Mouse (Mus musculus): ENCODE measurements around the gene Gm28042. TPM values are rescaled to one million over a fixed set of nuclear protein-coding genes. Genes with fewer than 3 reads are reported as not detected.

Gm28042 gene
- polyA plus RNA-seq, 1 experiment from 2014 or later, result 3.8 TPM

- WGBS, result 72% methylated on average over 14 of the region's 14 CpGs
- no peak overlapping the region for H3K4me2 ChIP-seq (ENCODE audit: low read depth)
- H3K9ac ChIP-seq (ENCODE audit: low read length), result no peak overlapping the region; the same call in 1 of the 2 replicates
These were observed 19.4 kb downstream of the Gm28042 start for GRCm38 (mm10) chr2:120046486-120047310.

DNA sequence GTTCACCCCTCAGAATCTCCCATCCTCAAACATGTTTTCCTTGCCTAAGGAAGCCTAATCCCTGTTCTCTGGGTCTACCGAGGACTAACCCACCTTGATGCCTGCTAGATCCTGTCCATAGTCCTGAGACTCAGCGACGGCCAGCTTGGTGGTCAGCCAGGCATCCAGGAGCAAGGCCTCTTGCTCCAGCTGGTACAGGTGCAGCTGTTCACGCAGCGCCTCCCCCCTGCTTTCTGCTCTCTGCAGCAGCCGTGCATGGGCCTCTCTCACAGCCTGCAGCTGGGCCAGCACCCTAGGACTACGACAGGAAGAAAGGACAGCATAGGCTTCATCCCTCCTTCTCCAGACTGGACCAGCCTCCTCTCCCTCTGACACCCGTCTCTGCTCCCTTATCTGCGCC lies 20.9 kb downstream of the Gm28042 start:
- H3K4me3 ChIP-seq (ENCODE audit: low read depth, low read length), result no peak overlapping the region
- WGBS, result 76% methylated on average over 9 of the region's 9 CpGs
- no peak for DNase-seq (ENCODE audit: low spot score)
- no peak overlapping the region for H3K9ac ChIP-seq (ENCODE audit: low read length)
- H3K9me3 ChIP-seq (ENCODE audit: control insufficient read depth, low read length), result no peaks in the 10 kb centered on the region
- H3K27me3 ChIP-seq (ENCODE audit: control insufficient read depth, insufficient read depth, low read length), result no peaks in the 10 kb centered on the region
- H3K4me2 ChIP-seq (ENCODE audit: low read depth), result no peak overlapping the region
- no peaks in the 10 kb centered on the region for H3K36me3 ChIP-seq (ENCODE audit: control insufficient read depth, insufficient read depth, low read length)
- H3K4me1 ChIP-seq (ENCODE audit: control insufficient read depth, insufficient read depth, low read length), result no peaks in the 10 kb centered on the region
- no peak for ATAC-seq (ENCODE audit: insufficient read depth, low FRiP score, low TSS enrichment)
- no peak overlapping the region for H3K27ac ChIP-seq (ENCODE audit: low read depth, low read length)

More at GRCm38 (mm10) chr2:120046486-120047310, 19.4 kb downstream of the Gm28042 start:
- Histone ChIP-seq H3K4me1 (ENCODE audit: control insufficient read depth, insufficient read depth, low read length) (no peaks in the 10 kb centered on the region), H3K9me3 (ENCODE audit: control insufficient read depth, low read length) (no peaks in the 10 kb centered on the region), H3K36me3 (ENCODE audit: control insufficient read depth, insufficient read depth, low read length) (no peaks in the 10 kb centered on the region; the same call in 1 of the 2 replicates), H3K27ac (ENCODE audit: low read depth, low read length) (no peak overlapping the region), H3K27me3 (ENCODE audit: control insufficient read depth, insufficient read depth, low read length) (no peaks in the 10 kb centered on the region), H3K4me3 (ENCODE audit: low read depth, low read length) (no peak overlapping the region)
- ATAC-seq (ENCODE audit: insufficient read depth, low FRiP score, low TSS enrichment) (no peak), DNase-seq (ENCODE audit: low spot score) (no peak)

- Histone ChIP-seq H3K9me3 (ENCODE audit: control insufficient read depth, low read length) (no peaks in the 10 kb centered on the region), H3K36me3 (ENCODE audit: control insufficient read depth, insufficient read depth, low read length) (no peaks in the 10 kb centered on the region), H3K4me3 (ENCODE audit: low read depth, low read length) (no peak overlapping the region), H3K4me1 (ENCODE audit: control insufficient read depth, insufficient read depth, low read length) (no peaks in the 10 kb centered on the region), H3K27me3 (ENCODE audit: control insufficient read depth, insufficient read depth, low read length) (no peaks in the 10 kb centered on the region), H3K4me2 (ENCODE audit: low read depth) (no peak overlapping the region), H3K27ac (ENCODE audit: low read depth, low read length) (no peak overlapping the region), H3K9ac (ENCODE audit: low read length) (no peak overlapping the region)
- DNase-seq (ENCODE audit: low spot score) (peak; percentile 26), ATAC-seq (ENCODE audit: insufficient read depth, low FRiP score, low TSS enrichment) (no peak)
- 64% methylated on average over 10 of the region's 10 CpGs for WGBS
These were observed 22.5 kb downstream of the Gm28042 start for GRCm38 (mm10) chr2:120049632-120050274.

DNA sequence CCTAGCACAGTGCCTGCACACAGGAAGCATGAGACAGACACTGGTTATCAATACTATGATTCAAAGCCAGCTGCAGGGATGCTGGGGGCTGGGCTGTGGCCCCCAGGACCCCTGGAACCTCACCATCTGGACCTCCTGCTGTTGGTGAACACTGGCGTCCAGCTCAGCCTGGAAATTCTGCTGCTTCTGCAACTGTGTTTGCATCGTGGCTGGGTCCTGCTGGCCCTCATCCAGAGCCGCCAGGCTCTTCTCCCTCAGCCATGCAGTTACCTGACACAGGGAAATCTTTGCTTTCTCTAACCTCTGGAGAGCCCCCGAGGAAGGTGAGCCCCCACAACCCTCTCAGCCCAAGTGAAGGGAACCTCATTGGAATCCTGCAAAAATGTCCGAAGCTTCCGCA lies 24.1 kb downstream of the Gm28042 start:
- no peaks in the 10 kb centered on the region for H3K36me3 ChIP-seq (ENCODE audit: control insufficient read depth, insufficient read depth, low read length)
- DNase-seq (ENCODE audit: low spot score), result no peak
- WGBS, result 64% methylated on average over 6 of the region's 6 CpGs
- H3K4me3 ChIP-seq (ENCODE audit: low read depth, low read length), result no peak overlapping the region
- no peak overlapping the region for H3K27ac ChIP-seq (ENCODE audit: low read depth, low read length)
- no peak overlapping the region for H3K9ac ChIP-seq (ENCODE audit: low read length)
- no peak for ATAC-seq (ENCODE audit: insufficient read depth, low FRiP score, low TSS enrichment)
- no peaks in the 10 kb centered on the region for H3K27me3 ChIP-seq (ENCODE audit: control insufficient read depth, insufficient read depth, low read length)
- no peak overlapping the region for H3K4me2 ChIP-seq (ENCODE audit: low read depth)
- H3K4me1 ChIP-seq (ENCODE audit: control insufficient read depth, insufficient read depth, low read length), result no peaks in the 10 kb centered on the region
- H3K9me3 ChIP-seq (ENCODE audit: control insufficient read depth, low read length), result no peaks in the 10 kb centered on the region

GRCm38 (mm10) chr2:120054771-120055552 lies 27.7 kb downstream of the Gm28042 start:
- WGBS, result 91% methylated on average over 12 of the region's 12 CpGs
- ATAC-seq (ENCODE audit: insufficient read depth, low FRiP score, low TSS enrichment), result no peak

DNA sequence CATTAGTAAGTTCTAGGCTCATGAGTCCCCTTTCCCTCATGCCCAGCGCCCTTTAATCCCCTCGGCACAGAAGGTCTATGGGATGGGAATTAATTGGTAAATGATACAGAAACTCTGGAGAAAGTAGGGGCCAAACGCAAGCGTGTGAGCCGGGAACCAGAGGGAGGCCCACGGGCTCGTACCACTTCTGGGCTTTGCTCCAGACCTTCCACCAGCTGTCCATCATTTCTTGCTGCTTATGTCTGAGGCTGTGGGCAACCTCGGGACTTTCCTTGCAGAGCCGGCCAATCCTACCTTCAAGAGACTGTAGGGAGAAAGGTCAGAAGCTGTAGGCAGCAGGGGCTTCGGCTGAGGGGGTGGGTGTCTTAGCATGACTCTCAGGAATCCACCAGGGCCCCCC lies 28.6 kb downstream of the Gm28042 start:
- 87% methylated on average over 10 of the region's 10 CpGs for WGBS

More at GRCm38 (mm10) chr2:120054771-120055552, 27.7 kb downstream of the Gm28042 start:
- Histone ChIP-seq H3K4me3 (ENCODE audit: low read depth, low read length) (no peak overlapping the region), H3K9me3 (ENCODE audit: control insufficient read depth, low read length) (no peaks in the 10 kb centered on the region), H3K9ac (ENCODE audit: low read length) (no peak overlapping the region), H3K36me3 (ENCODE audit: control insufficient read depth, insufficient read depth, low read length) (no peaks in the 10 kb centered on the region), H3K4me1 (ENCODE audit: control insufficient read depth, insufficient read depth, low read length) (no peaks in the 10 kb centered on the region), H3K27ac (ENCODE audit: low read depth, low read length) (no peak overlapping the region), H3K27me3 (ENCODE audit: control insufficient read depth, insufficient read depth, low read length) (no peaks in the 10 kb centered on the region), H3K4me2 (ENCODE audit: low read depth) (no peak overlapping the region)
- DNase-seq (ENCODE audit: low spot score), result no peak

DNA sequence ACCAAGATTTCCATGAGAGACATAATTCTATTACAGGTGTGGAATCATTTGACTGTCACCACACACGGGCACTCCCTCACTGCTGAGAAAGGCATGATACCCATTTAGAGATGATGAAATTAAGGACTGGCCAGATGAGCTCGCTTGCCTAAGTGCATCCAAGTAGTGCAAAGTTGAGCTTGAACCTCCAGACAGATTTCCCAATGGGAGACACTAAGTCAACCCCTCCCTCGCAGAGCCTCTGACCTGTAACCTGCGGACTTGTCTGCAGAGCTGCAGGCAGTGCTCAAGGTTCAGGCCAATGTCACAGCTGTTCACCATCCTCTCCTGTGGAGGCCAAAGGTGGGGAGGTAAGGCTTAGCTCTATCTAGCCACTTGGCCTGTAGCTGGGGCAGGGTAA lies 31.5 kb downstream of the Gm28042 start:
- DNase-seq (ENCODE audit: low spot score) (no peak), ATAC-seq (ENCODE audit: insufficient read depth, low FRiP score, low TSS enrichment) (no peak)
- H3K4me1 ChIP-seq (ENCODE audit: control insufficient read depth, insufficient read depth, low read length), result no peaks in the 10 kb centered on the region
- WGBS, result 87% methylated on average over 4 of the region's 4 CpGs
- no peak overlapping the region for H3K9ac ChIP-seq (ENCODE audit: low read length)
- H3K36me3 ChIP-seq (ENCODE audit: control insufficient read depth, insufficient read depth, low read length), result no peaks in the 10 kb centered on the region
- no peak overlapping the region for H3K4me3 ChIP-seq (ENCODE audit: low read depth, low read length)
- no peak overlapping the region for H3K4me2 ChIP-seq (ENCODE audit: low read depth)
- H3K27me3 ChIP-seq (ENCODE audit: control insufficient read depth, insufficient read depth, low read length), result no peaks in the 10 kb centered on the region
- no peaks in the 10 kb centered on the region for H3K9me3 ChIP-seq (ENCODE audit: control insufficient read depth, low read length)
- no peak overlapping the region for H3K27ac ChIP-seq (ENCODE audit: low read depth, low read length)

More for the DNA sequence above, 28.6 kb downstream of the Gm28042 start:
- Histone ChIP-seq H3K4me3 (ENCODE audit: low read depth, low read length) (no peak overlapping the region), H3K4me1 (ENCODE audit: control insufficient read depth, insufficient read depth, low read length) (no peaks in the 10 kb centered on the region), H3K4me2 (ENCODE audit: low read depth) (no peak overlapping the region), H3K36me3 (ENCODE audit: control insufficient read depth, insufficient read depth, low read length) (no peaks in the 10 kb centered on the region), H3K9me3 (ENCODE audit: control insufficient read depth, low read length) (no peaks in the 10 kb centered on the region), H3K9ac (ENCODE audit: low read length) (no peak overlapping the region), H3K27me3 (ENCODE audit: control insufficient read depth, insufficient read depth, low read length) (no peaks in the 10 kb centered on the region), H3K27ac (ENCODE audit: low read depth, low read length) (no peak overlapping the region)
- DNase-seq (ENCODE audit: low spot score), result no peak
- no peak for ATAC-seq (ENCODE audit: insufficient read depth, low FRiP score, low TSS enrichment)

DNA sequence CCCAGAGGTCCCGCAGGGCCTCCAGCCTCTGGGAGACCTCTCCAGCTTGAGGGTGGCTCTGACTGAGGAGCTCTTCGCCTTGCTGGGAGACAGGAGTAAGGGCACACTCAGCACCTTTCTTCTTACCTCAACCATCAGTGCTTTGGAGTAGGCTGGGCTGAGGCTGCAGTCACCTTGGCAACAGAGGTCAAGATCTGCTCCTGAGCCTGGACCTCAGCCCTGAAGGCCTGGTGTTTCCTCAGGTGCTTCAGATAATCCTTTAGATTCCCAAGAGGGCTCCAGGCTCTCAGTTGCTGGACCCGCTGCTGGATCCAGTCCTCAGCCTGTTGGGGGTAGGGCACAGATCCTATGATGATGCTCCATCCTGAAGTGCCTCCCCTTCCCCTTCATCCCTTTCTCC lies 32.2 kb downstream of the Gm28042 start:
- 92% methylated on average over 3 of the region's 3 CpGs for WGBS
- Histone ChIP-seq H3K9me3 (ENCODE audit: control insufficient read depth, low read length) (no peaks in the 10 kb centered on the region), H3K36me3 (ENCODE audit: control insufficient read depth, insufficient read depth, low read length) (no peaks in the 10 kb centered on the region)

More for the DNA sequence above, 32.2 kb downstream of the Gm28042 start:
- DNase-seq (ENCODE audit: low spot score) (no peak), ATAC-seq (ENCODE audit: insufficient read depth, low FRiP score, low TSS enrichment) (no peak)
- Histone ChIP-seq H3K4me3 (ENCODE audit: low read depth, low read length) (no peak overlapping the region), H3K4me2 (ENCODE audit: low read depth) (no peak overlapping the region), H3K4me1 (ENCODE audit: control insufficient read depth, insufficient read depth, low read length) (no peaks in the 10 kb centered on the region), H3K27me3 (ENCODE audit: control insufficient read depth, insufficient read depth, low read length) (no peaks in the 10 kb centered on the region), H3K9ac (ENCODE audit: low read length) (no peak overlapping the region), H3K27ac (ENCODE audit: low read depth, low read length) (no peak overlapping the region)
